Mouse (Mus musculus): ENCODE results near the gene Elp4.

The Elp4 gene

GRCm38 (mm10) chr2:105682011-105682501 lies 222.3 kb downstream of the Elp4 start:
- no peak for DNase-seq (ENCODE audit: low spot score)

- DNase-seq (ENCODE audit: low spot score) = no peak
Observed at GRCm38 (mm10) chr2:105680999-105681710, 223.2 kb downstream of the Elp4 start.

- no peak for DNase-seq (ENCODE audit: low spot score)
Observed at GRCm38 (mm10) chr2:105680146-105680998, 224.0 kb downstream of the Elp4 start.

- no peak for DNase-seq (ENCODE audit: low spot score)
Observed at GRCm38 (mm10) chr2:105679331-105679730, 225.0 kb downstream of the Elp4 start.

- no peak for DNase-seq (ENCODE audit: low spot score)
Observed at GRCm38 (mm10) chr2:105678880-105679321, 225.5 kb downstream of the Elp4 start.

- no peak for DNase-seq (ENCODE audit: low spot score)
Observed at GRCm38 (mm10) chr2:105678306-105678705, 226.1 kb downstream of the Elp4 start.

GRCm38 (mm10) chr2:105677434-105678105 lies 226.8 kb downstream of the Elp4 start:
- no peak for DNase-seq (ENCODE audit: low spot score)

- DNase-seq (ENCODE audit: low spot score) = no peak
Observed at GRCm38 (mm10) chr2:105676909-105677433, 227.4 kb downstream of the Elp4 start.

GRCm38 (mm10) chr2:105676080-105676908 lies 228.1 kb downstream of the Elp4 start:
- no peak for DNase-seq (ENCODE audit: low spot score)

- DNase-seq (ENCODE audit: low spot score) = no peak
Observed at GRCm38 (mm10) chr2:105675730-105676079, 228.7 kb downstream of the Elp4 start.

- DNase-seq (ENCODE audit: low spot score) = no peak
Observed at GRCm38 (mm10) chr2:105674875-105675729, 229.3 kb downstream of the Elp4 start.

- no peak for DNase-seq (ENCODE audit: low spot score)
Observed at GRCm38 (mm10) chr2:105674061-105674874, 230.1 kb downstream of the Elp4 start.

- DNase-seq (ENCODE audit: low spot score) = no peak
Observed at GRCm38 (mm10) chr2:105673631-105674060, 230.7 kb downstream of the Elp4 start.

GRCm38 (mm10) chr2:105673054-105673453 lies 231.3 kb downstream of the Elp4 start:
- no peak for DNase-seq (ENCODE audit: low spot score)

GRCm38 (mm10) chr2:105672596-105672960 lies 231.8 kb downstream of the Elp4 start:
- DNase-seq (ENCODE audit: low spot score) = no peak

- DNase-seq (ENCODE audit: low spot score) = no peak
Observed at GRCm38 (mm10) chr2:105671798-105672595, 232.4 kb downstream of the Elp4 start.

- DNase-seq (ENCODE audit: low spot score) = no peak
Observed at GRCm38 (mm10) chr2:105671116-105671797, 233.1 kb downstream of the Elp4 start.

- no peak for DNase-seq (ENCODE audit: low spot score)
Observed at GRCm38 (mm10) chr2:105670731-105671095, 233.7 kb downstream of the Elp4 start.

All from T-cell, adult 2 months (primary cell).